8 mouse cellular contexts compared by ENCODE assay signal in the genomic region with DNA sequence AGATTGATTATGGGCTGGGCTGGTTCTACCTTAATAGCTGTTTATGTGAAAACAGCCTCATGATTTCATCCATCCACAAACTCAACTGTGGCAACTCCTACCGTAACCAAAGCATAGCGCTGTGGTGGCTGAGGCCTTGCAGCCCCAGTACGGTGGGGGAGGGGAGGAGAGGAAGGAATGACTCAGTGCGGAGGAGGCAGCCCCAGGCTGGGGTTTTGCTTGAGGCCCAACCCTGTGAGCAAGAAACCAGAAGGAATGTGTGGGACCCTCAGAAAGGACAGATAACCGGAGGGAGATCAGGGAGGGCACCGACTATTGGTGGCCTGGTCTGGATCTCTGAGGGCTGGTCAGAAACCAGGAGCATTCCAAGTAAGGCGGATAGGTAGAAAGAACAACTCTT. TPM values are rescaled to one million over a fixed set of nuclear protein-coding genes. Genes with fewer than 3 reads are reported as not detected.
DNase-seq lines count a peak whose midpoint lies in the region; ATAC-seq and TF ChIP-seq lines count a peak whose summit lies in the region.

No protein-coding gene starts in this region.

- ATAC-seq in kidney, embryonic 16.5 days (ENCODE audit: low FRiP score, low TSS enrichment), result peak; percentile 52; the same call in 1 of the 2 replicates
- peak; percentile 97 for ATAC-seq in CD4-positive, CD25-positive, alpha-beta regulatory T cell, adult 4 months
- ATAC-seq in inflammation-experienced regulatory T-cells, adult 6 months, result peak; percentile 95
- no peak for ATAC-seq in neural tube, embryonic 13.5 days (ENCODE audit: low read depth)
- ATAC-seq in intestine, postnatal 0 days, result no peak

- H3K9ac ChIP-seq in kidney, embryonic 16.5 days (replicated peaks; ENCODE audit: low read length), result peak overlapping the region; percentile 35; the same call in 1 of the 2 replicates
- peak overlapping the region; percentile 27; the same call in 1 of the 2 replicates for H3K9ac ChIP-seq in neural tube, embryonic 13.5 days
- no peak overlapping the region for H3K9ac ChIP-seq in intestine, postnatal 0 days (ENCODE audit: low read depth, low read length)

- H3K4me1 ChIP-seq in kidney, embryonic 16.5 days (ENCODE audit: insufficient read depth, low read length), result peaks cover 51% of the 10 kb centered on the region
- peaks cover 49% of the 10 kb centered on the region for H3K4me1 ChIP-seq in neural tube, embryonic 13.5 days (replicated peaks)
- peaks cover 5% of the 10 kb centered on the region; the same call in 1 of the 2 replicates for H3K4me1 ChIP-seq in intestine, postnatal 0 days (replicated peaks; ENCODE audit: control insufficient read depth, insufficient read depth, low read length)

- no peak for DNase-seq in kidney, adult 11 months
- peak; percentile 73 for DNase-seq in embryo, embryonic 11 days
- DNase-seq in cerebellum, adult 9-10 months, result no peak

- no peaks in the 10 kb centered on the region for H3K9me3 ChIP-seq in kidney, embryonic 16.5 days (ENCODE audit: low read length)
- no peaks in the 10 kb centered on the region for H3K9me3 ChIP-seq in neural tube, embryonic 13.5 days
- H3K9me3 ChIP-seq in intestine, postnatal 0 days (ENCODE audit: control insufficient read depth), result no peaks in the 10 kb centered on the region

- 0 out of 2 replicates have a peak overlapping the region, but pooled peaks have one; percentile 10 for H3K27ac ChIP-seq in kidney, embryonic 16.5 days (ENCODE audit: low read length)
- 0 out of 2 replicates have a peak overlapping the region, but pooled peaks have one; percentile 91 for H3K27ac ChIP-seq in neural tube, embryonic 13.5 days (replicated peaks)
- no peak overlapping the region for H3K27ac ChIP-seq in intestine, postnatal 0 days (ENCODE audit: low read depth, low read length)

- H3K4me2 ChIP-seq in kidney, embryonic 16.5 days (replicated peaks; ENCODE audit: low read depth, low read length), result no peak overlapping the region
- H3K4me2 ChIP-seq in neural tube, embryonic 13.5 days, result no peak overlapping the region
- no peak overlapping the region for H3K4me2 ChIP-seq in intestine, postnatal 0 days (replicated peaks; ENCODE audit: low read depth)

- no peaks in the 10 kb centered on the region for H3K36me3 ChIP-seq in kidney, embryonic 16.5 days (ENCODE audit: insufficient read depth, low read length)
- H3K36me3 ChIP-seq in neural tube, embryonic 13.5 days, result no peaks in the 10 kb centered on the region
- peaks cover 7% of the 10 kb centered on the region; the same call in 1 of the 2 replicates for H3K36me3 ChIP-seq in intestine, postnatal 0 days (ENCODE audit: control insufficient read depth, insufficient read depth)

- no peaks in the 10 kb centered on the region for H3K27me3 ChIP-seq in kidney, embryonic 16.5 days (ENCODE audit: insufficient read depth, low read length)
- H3K27me3 ChIP-seq in neural tube, embryonic 13.5 days, result no peaks in the 10 kb centered on the region
- H3K27me3 ChIP-seq in intestine, postnatal 0 days (replicated peaks; ENCODE audit: control insufficient read depth, insufficient read depth, low read length), result no peaks in the 10 kb centered on the region

- WGBS in kidney, embryonic 16.5 days, result 35% methylated on average over 7 of the region's 7 CpGs
- WGBS in neural tube, embryonic 13.5 days, result 56% methylated on average over 7 of the region's 7 CpGs
- WGBS in intestine, postnatal 0 days, result 69% methylated on average over 7 of the region's 7 CpGs

- H3K4me3 ChIP-seq in kidney, embryonic 16.5 days (ENCODE audit: low read length), result no peak overlapping the region
- H3K4me3 ChIP-seq in neural tube, embryonic 13.5 days, result no peak overlapping the region
- no peak overlapping the region for H3K4me3 ChIP-seq in intestine, postnatal 0 days (ENCODE audit: low read depth, low read length)

- no peak for TF ChIP-seq CTCF in intestine, postnatal 0 days (IDR thresholded peaks at IDR 0.05; ENCODE audit: low read depth)

RNA-seq across cellular contexts. Expression of a gene that starts 17.0 kb away (rescaled TPM):
- 2.8 and 2.9 TPM in 2 replicates for polyA plus RNA-seq in kidney, embryonic 16.5 days (2015; fragmentation: Nextera tagmentation; extraction: Ambion mirVana)
- polyA plus RNA-seq in CD4-positive, CD25-positive, alpha-beta regulatory T cell, adult 4 months (2017; shearing (Covaris generic)), result 10 to 100 TPM in 1 of 2 experiments, 1 to 10 TPM in 1; 2.5 to 10.2 TPM
- 1 to 10 TPM; 3.5 to 9.2 (median 5.8) TPM for polyA plus RNA-seq in inflammation-experienced regulatory T-cells, adult 6 months (2017; shearing (Covaris generic))
- polyA plus RNA-seq in neural tube, embryonic 13.5 days (2015; fragmentation: Nextera tagmentation; extraction: Ambion mirVana), result 1.5 and 1.7 TPM in 2 replicates
- polyA plus RNA-seq in intestine, postnatal 0 days (2015; fragmentation: Nextera tagmentation; extraction: Ambion mirVana), result 7.8 and 7.9 TPM in 2 replicates

RNA-seq across cellular contexts. Expression of a gene that starts 54.1 kb away (rescaled TPM):
- 6.8 and 8.1 TPM in 2 replicates for polyA plus RNA-seq in kidney, embryonic 16.5 days (2015; fragmentation: Nextera tagmentation; extraction: Ambion mirVana)
- polyA plus RNA-seq in CD4-positive, CD25-positive, alpha-beta regulatory T cell, adult 4 months (2017; shearing (Covaris generic)), result not detected
- polyA plus RNA-seq in inflammation-experienced regulatory T-cells, adult 6 months (2017; shearing (Covaris generic)), result not detected
- not detected in 2 replicates for polyA plus RNA-seq in neural tube, embryonic 13.5 days (2015; fragmentation: Nextera tagmentation; extraction: Ambion mirVana)
- 0.25 and 0.31 TPM in 2 replicates for polyA plus RNA-seq in intestine, postnatal 0 days (2015; fragmentation: Nextera tagmentation; extraction: Ambion mirVana)

RNA-seq across cellular contexts. Expression of a gene that starts 57.1 kb away (rescaled TPM):
- polyA plus RNA-seq in kidney, embryonic 16.5 days (2015; fragmentation: Nextera tagmentation; extraction: Ambion mirVana), result 0.74 and 1.8 TPM in 2 replicates
- not detected for polyA plus RNA-seq in CD4-positive, CD25-positive, alpha-beta regulatory T cell, adult 4 months (2017; shearing (Covaris generic))
- not detected for polyA plus RNA-seq in inflammation-experienced regulatory T-cells, adult 6 months (2017; shearing (Covaris generic))
- polyA plus RNA-seq in neural tube, embryonic 13.5 days (2015; fragmentation: Nextera tagmentation; extraction: Ambion mirVana), result 0.54 and 0.61 TPM in 2 replicates
- 0.33 TPM in 2 replicates for polyA plus RNA-seq in intestine, postnatal 0 days (2015; fragmentation: Nextera tagmentation; extraction: Ambion mirVana)

Comparison
In these comparisons a context has a peak if more than half of its experiments do, and no peak if none do; other contexts are left out.
1. ATAC-seq: peak in kidney, embryonic 16.5 days (single experiment), CD4-positive, CD25-positive, alpha-beta regulatory T cell, adult 4 months (single experiment) and inflammation-experienced regulatory T-cells, adult 6 months (single experiment); none in neural tube, embryonic 13.5 days (single experiment) and intestine, postnatal 0 days (single experiment).